ENCODE assay signal across 10 mouse cellular contexts in the genomic region with DNA sequence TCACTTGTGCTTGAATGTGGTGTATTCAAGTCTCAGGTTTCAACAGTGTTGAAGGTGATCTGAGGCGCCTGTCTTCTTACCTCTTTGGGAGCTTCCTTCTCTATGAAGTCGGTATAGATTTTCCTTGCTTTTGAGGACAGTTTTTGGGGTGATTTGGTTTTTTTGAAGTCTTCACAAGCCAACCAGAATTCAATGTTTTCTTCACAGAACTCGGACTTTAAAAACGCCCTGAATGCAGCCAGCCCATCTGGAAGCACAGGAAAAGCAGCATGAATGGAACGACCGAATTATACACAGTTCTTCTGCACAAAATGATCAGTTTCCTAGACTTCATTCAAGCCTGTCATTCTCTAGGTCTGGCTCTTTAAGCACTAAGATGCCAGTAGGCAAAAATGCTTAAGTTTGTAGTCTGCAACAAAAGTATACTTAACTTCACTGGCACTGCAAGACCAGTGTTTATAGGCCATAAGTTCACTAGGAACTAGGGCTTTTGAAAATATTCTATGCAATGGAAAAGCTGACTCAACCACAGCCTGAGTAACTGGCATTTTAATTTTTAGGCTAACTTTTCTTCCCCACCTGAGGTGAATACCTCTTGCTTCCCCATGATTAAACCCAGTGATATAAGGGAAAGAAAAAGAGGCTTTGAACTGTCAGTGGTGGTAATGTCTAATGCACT. TPM values are rescaled to one million over a fixed set of nuclear protein-coding genes. Genes with fewer than 3 reads are reported as not detected.
A peak's percentile ranks its signal among the peaks of the same experiment; 100 is the strongest.
DNase-seq lines count a peak whose midpoint lies in the region; ATAC-seq and TF ChIP-seq lines count a peak whose summit lies in the region.
"Had no signal": no experiment of that assay in that cellular context is flagged by ENCODE, and none has a peak within 500 bp of the region (broad histone marks: within the 10 kb centered on the region; RNA-seq: fewer than 3 reads in every experiment).

No protein-coding gene starts in this region.

- H3K9me3 ChIP-seq in heart, postnatal 0 days (replicated peaks; ENCODE audit: control insufficient read depth, low read length): no peaks in the 10 kb centered on the region
- no peaks in the 10 kb centered on the region for H3K9me3 ChIP-seq in heart, embryonic 12.5 days (replicated peaks)
- H3K9me3 ChIP-seq in hindbrain, postnatal 0 days (ENCODE audit: low read length): no peaks in the 10 kb centered on the region
- no peaks in the 10 kb centered on the region for H3K9me3 ChIP-seq in midbrain, embryonic 16.5 days (replicated peaks; ENCODE audit: control insufficient read depth, low read length, poor library complexity, severe bottlenecking)

- no peak for TF ChIP-seq EP300 in heart, postnatal 0 days (IDR thresholded peaks at IDR 0.05; ENCODE audit: low read depth)

- H3K9ac ChIP-seq in heart, postnatal 0 days (replicated peaks; ENCODE audit: low read depth, low read length): peak overlapping the region; percentile 84
- no peak overlapping the region for H3K9ac ChIP-seq in heart, embryonic 12.5 days
- no peak overlapping the region for H3K9ac ChIP-seq in hindbrain, postnatal 0 days (replicated peaks; ENCODE audit: low read length)
- H3K9ac ChIP-seq in midbrain, embryonic 16.5 days (ENCODE audit: low read depth, low read length): 0 out of 2 replicates have a peak overlapping the region, but pooled peaks have one; percentile 42

- ATAC-seq in heart, postnatal 0 days (ENCODE audit: insufficient read depth, low read depth): no peak
- no peak for ATAC-seq in heart, embryonic 12.5 days (ENCODE audit: insufficient number of reproducible peaks, low FRiP score)
- ATAC-seq in hindbrain, postnatal 0 days: no peak
- ATAC-seq in midbrain, embryonic 16.5 days: no peak

- peak overlapping the region; percentile 72 for H3K4me3 ChIP-seq in heart, postnatal 0 days (ENCODE audit: low read depth, low read length)
- H3K4me3 ChIP-seq in heart, embryonic 12.5 days: no peak overlapping the region
- peak overlapping the region; percentile 96 for H3K4me3 ChIP-seq in brown adipose tissue, adult 24 weeks (ENCODE audit: insufficient read depth, low read depth, low read length)
- H3K4me3 ChIP-seq in hindbrain, postnatal 0 days (ENCODE audit: low read length): peak overlapping the region; percentile 51
- peak overlapping the region; percentile 71 for H3K4me3 ChIP-seq in midbrain, embryonic 16.5 days (ENCODE audit: low read depth, low read length)

- 80% methylated on average over 6 of the region's 6 CpGs for WGBS in heart, postnatal 0 days
- WGBS in heart, embryonic 12.5 days: 83% methylated on average over 6 of the region's 6 CpGs
- 77% methylated on average over 6 of the region's 6 CpGs for WGBS in hindbrain, postnatal 0 days
- 88% methylated on average over 6 of the region's 6 CpGs for WGBS in midbrain, embryonic 16.5 days

- peaks cover 20% of the 10 kb centered on the region for H3K36me3 ChIP-seq in heart, postnatal 0 days (replicated peaks; ENCODE audit: control insufficient read depth, insufficient read depth, low read length)
- H3K36me3 ChIP-seq in heart, embryonic 12.5 days: peaks cover 5% of the 10 kb centered on the region; the same call in 1 of the 2 replicates
- H3K36me3 ChIP-seq in hindbrain, postnatal 0 days (ENCODE audit: insufficient read depth, low read length): no peaks in the 10 kb centered on the region
- peaks cover 9% of the 10 kb centered on the region; the same call in 1 of the 2 replicates for H3K36me3 ChIP-seq in midbrain, embryonic 16.5 days (ENCODE audit: control insufficient read depth, insufficient read depth, low read length)

- peak overlapping the region; percentile 79 for H3K4me2 ChIP-seq in heart, postnatal 0 days (ENCODE audit: low read depth, low read length)
- no peak overlapping the region for H3K4me2 ChIP-seq in heart, embryonic 12.5 days
- peak overlapping the region; percentile 90 for H3K4me2 ChIP-seq in hindbrain, postnatal 0 days (ENCODE audit: low read depth, low read length)
- H3K4me2 ChIP-seq in midbrain, embryonic 16.5 days (ENCODE audit: low read length): peak overlapping the region; percentile 90

- no peaks in the 10 kb centered on the region for H3K27me3 ChIP-seq in heart, postnatal 0 days (ENCODE audit: control insufficient read depth, insufficient read depth, low read length)
- H3K27me3 ChIP-seq in heart, embryonic 12.5 days (replicated peaks): no peaks in the 10 kb centered on the region
- H3K27me3 ChIP-seq in hindbrain, postnatal 0 days (ENCODE audit: insufficient read depth, low read length): no peaks in the 10 kb centered on the region
- no peaks in the 10 kb centered on the region for H3K27me3 ChIP-seq in midbrain, embryonic 16.5 days (ENCODE audit: control insufficient read depth, insufficient read depth, low read depth, low read length)

- H3K27ac ChIP-seq in heart, postnatal 0 days (ENCODE audit: low read depth): no peak overlapping the region; the same call in 1 of the 2 replicates
- no peak overlapping the region for H3K27ac ChIP-seq in heart, embryonic 12.5 days (ENCODE audit: poor library complexity, severe bottlenecking)
- H3K27ac ChIP-seq in brown adipose tissue, adult 24 weeks (replicated peaks; ENCODE audit: low read depth, low read length): peak overlapping the region; percentile 61; the same call in 1 of the 2 replicates
- H3K27ac ChIP-seq in hindbrain, postnatal 0 days: no peak overlapping the region
- H3K27ac ChIP-seq in midbrain, embryonic 16.5 days (ENCODE audit: low read length): no peak overlapping the region

- no peak for TF ChIP-seq CTCF in heart, postnatal 0 days (IDR thresholded peaks at IDR 0.05; ENCODE audit: low read depth)
- TF ChIP-seq CTCF in hindbrain, postnatal 0 days (IDR thresholded peaks at IDR 0.05; ENCODE audit: low read depth): no peak

- H3K4me1 ChIP-seq in heart, postnatal 0 days (ENCODE audit: control insufficient read depth, insufficient read depth): peaks cover 13% of the 10 kb centered on the region; the same call in 1 of the 2 replicates
- H3K4me1 ChIP-seq in heart, embryonic 12.5 days (replicated peaks): peaks cover 7% of the 10 kb centered on the region; the same call in 1 of the 2 replicates
- H3K4me1 ChIP-seq in brown adipose tissue, adult 24 weeks (ENCODE audit: control insufficient read depth, insufficient read depth, insufficient read length, low read length): 0 out of 2 replicates have a peak, but pooled peaks cover 2% of the 10 kb centered on the region
- H3K4me1 ChIP-seq in hindbrain, postnatal 0 days (ENCODE audit: insufficient read depth, low read length): 0 out of 2 replicates have a peak, but pooled peaks cover 5% of the 10 kb centered on the region
- peaks cover 16% of the 10 kb centered on the region for H3K4me1 ChIP-seq in midbrain, embryonic 16.5 days (ENCODE audit: control insufficient read depth, insufficient read depth, low read length)

- DNase-seq in heart, postnatal 0 days (ENCODE audit: low spot score): no peak
- DNase-seq in hindbrain, postnatal 0 days (ENCODE audit: low spot score): no peak
- DNase-seq in thymus, postnatal 14 days: no peak
- no peak for DNase-seq in right cerebral cortex, postnatal 25 days
- no peak for DNase-seq in Muller cell, postnatal 12 days (ENCODE audit: inconsistent ontology term)
- DNase-seq: cerebellum, postnatal 36 days; kidney, adult 11 months had no signal

RNA-seq across cellular contexts. Expression of gene Rgs2, which starts 1.8 kb away (rescaled TPM):
- 7.7 and 14.6 TPM in 2 replicates for total RNA-seq in heart, postnatal 0 days (2014; rRNA removed; ENCODE audit: low replicate concordance)
- polyA plus RNA-seq in heart, postnatal 0 days (2015; fragmentation: Nextera tagmentation; extraction: Ambion mirVana): 41.7 and 45.8 TPM in 2 replicates
- 16.1 and 17.4 TPM in 2 replicates for polyA plus RNA-seq in heart, embryonic 12.5 days (2016; fragmentation: Nextera tagmentation; extraction: Ambion mirVana)
- 212 and 297 TPM in 2 replicates for polyA plus RNA-seq in brown adipose tissue, adult 24 weeks (2012; ENCODE audit: insufficient read depth, insufficient read length, missing spikeins)
- total RNA-seq in hindbrain, postnatal 0 days (2014; rRNA removed): 13.6 and 14.9 TPM in 2 replicates
- 70.7 and 71.1 TPM in 2 replicates for polyA plus RNA-seq in hindbrain, postnatal 0 days (2015; fragmentation: Nextera tagmentation; extraction: Ambion mirVana)
- polyA plus RNA-seq in midbrain, embryonic 16.5 days (2015; fragmentation: Nextera tagmentation; extraction: Ambion mirVana): 133 and 147 TPM in 2 replicates

Comparison
In these comparisons a context has a peak if more than half of its experiments do, and no peak if none do; other contexts are left out.
1. H3K9ac ChIP-seq: peak in heart, postnatal 0 days (single experiment) and midbrain, embryonic 16.5 days (single experiment); none in heart, embryonic 12.5 days (single experiment) and hindbrain, postnatal 0 days (single experiment).